ENCODE assay signal across 8 mouse cellular contexts in genomic region chr3:101812341-101812962, GRCm38 (mm10). TPM values are rescaled to one million over a fixed set of nuclear protein-coding genes. Genes with fewer than 3 reads are reported as not detected.
DNase-seq lines count a peak whose midpoint lies in the region; ATAC-seq and TF ChIP-seq lines count a peak whose summit lies in the region.

No protein-coding gene starts in this region.

- ATAC-seq in midbrain, embryonic 11.5 days (ENCODE audit: low FRiP score): peak; percentile 75

- no peaks in the 10 kb centered on the region for H3K4me1 ChIP-seq in testis, adult 2 months (ENCODE audit: control insufficient read depth, insufficient read depth, low read length)
- H3K4me1 ChIP-seq in midbrain, embryonic 11.5 days (ENCODE audit: control insufficient read depth, insufficient read depth, low read length): no peaks in the 10 kb centered on the region

- no peaks in the 10 kb centered on the region for H3K27me3 ChIP-seq in testis, adult 2 months (ENCODE audit: control insufficient read depth, insufficient read depth, low read length)
- H3K27me3 ChIP-seq in midbrain, embryonic 11.5 days (ENCODE audit: control insufficient read depth, insufficient read depth, low read length): no peaks in the 10 kb centered on the region

- no peak overlapping the region for H3K4me3 ChIP-seq in testis, adult 2 months (ENCODE audit: control insufficient read depth, low read depth, low read length)
- no peak overlapping the region for H3K4me3 ChIP-seq in midbrain, embryonic 11.5 days (ENCODE audit: low read depth, low read length)

- no peaks in the 10 kb centered on the region for H3K9me3 ChIP-seq in midbrain, embryonic 11.5 days (ENCODE audit: control insufficient read depth, low read length)

- TF ChIP-seq CTCF in testis, adult 2 months (IDR thresholded peaks at IDR 0.05; ENCODE audit: control insufficient read depth, insufficient read depth, insufficient replicate concordance, low read depth, low read length): peak; percentile 51; the same call in 1 of the 2 replicates

- 66% methylated on average over 10 of the region's 10 CpGs for WGBS in midbrain, embryonic 11.5 days

- no peak for DNase-seq in testis, postnatal 14 days (ENCODE audit: low spot score)
- DNase-seq in cerebellum, postnatal 10 days: peak; percentile 81 to 82
- peak; percentile 51 to 81 for DNase-seq in frontal cortex, postnatal 14 days (ENCODE audit: low spot score in 2 of 2)
- DNase-seq in induced T-regulatory cell, adult 2 months (ENCODE audit: low read depth): peak; percentile 83
- DNase-seq in left cerebral cortex, adult 18-20 months (ENCODE audit: low spot score in 2 of 2): peak; percentile 73 to 84
- DNase-seq in midbrain, embryonic 11.5 days (ENCODE audit: low spot score, missing footprints): peak; percentile 96
- peak; percentile 9 to 18 for DNase-seq in spleen, postnatal 36 days (ENCODE audit: low spot score in 2 of 2)

- H3K9ac ChIP-seq in midbrain, embryonic 11.5 days (ENCODE audit: low read length): no peak overlapping the region

- H3K27ac ChIP-seq in testis, adult 2 months (ENCODE audit: control insufficient read depth, insufficient read depth, low read depth, low read length): no peak overlapping the region
- H3K27ac ChIP-seq in midbrain, embryonic 11.5 days (ENCODE audit: low read depth, low read length): no peak overlapping the region

- TF ChIP-seq POLR2A in testis, adult 2 months (IDR thresholded peaks at IDR 0.05; ENCODE audit: control insufficient read depth, low read depth, low read length): no peak

- no peaks in the 10 kb centered on the region for H3K36me3 ChIP-seq in testis, adult 2 months (ENCODE audit: control insufficient read depth, insufficient read depth, low read length)
- H3K36me3 ChIP-seq in midbrain, embryonic 11.5 days (ENCODE audit: control insufficient read depth, insufficient read depth, low read length): no peaks in the 10 kb centered on the region

- no peak overlapping the region for H3K4me2 ChIP-seq in midbrain, embryonic 11.5 days

RNA-seq across cellular contexts. Expression of gene Mab21l3, which starts 36.3 kb away (rescaled TPM):
- 0.05 and 0.10 TPM in 2 replicates for polyA plus RNA-seq in testis, adult 2 months (2012; rRNA removed)
- total RNA-seq in left cerebral cortex, adult 18-20 months (2021): under 1 TPM; 0.23 to 0.30 TPM
- polyA plus RNA-seq in midbrain, embryonic 11.5 days (2014; fragmentation: Nextera tagmentation; extraction: Ambion mirVana): 0.34 and 0.55 TPM in 2 replicates
